Mouse (Mus musculus) liver, adult 2 months (tissue): ENCODE measurements around the gene Gng4.

Experiments used
- CTCF ChIP-seq: fragments of 200-500 bp; IDR thresholded peaks from 2 replicates; pipeline ENCODE4 v1.5.1; 2011; ENCODE audit warnings: low read depth, low read length, control low read depth
- POLR2A ChIP-seq: fragments of 200-500 bp; IDR thresholded peaks from 2 replicates; pipeline ENCODE4 v1.6.1; 2011; ENCODE audit warnings: low read length, control low read depth; ENCODE audit not compliant: insufficient read depth; ENCODE audit errors: extremely low read depth

- TF ChIP-seq CTCF (no peak), POLR2A (no peak)
Observed at GRCm38 (mm10) chr13:13780271-13780670, 3.6 kb upstream of the Gng4 start.
